Mouse (Mus musculus) stomach, embryonic 16.5 days (tissue): ENCODE results near the gene Plce1. TPM values are rescaled to one million over a fixed set of nuclear protein-coding genes. Genes with fewer than 3 reads are reported as not detected.
"Not testable (repeated sequence)": the region's sequence is repeated elsewhere in the genome, so short reads cannot be mapped to it uniquely, and the experiment has no call there.

ENCODE experiments used
- ATAC-seq: fragments of 200-750 bp; cut with Nextera tagmentation; 2 replicates; pipeline ENCODE4 v1.8.0; 2017; ENCODE audit warnings: moderate number of reproducible peaks, moderate TSS enrichment; ENCODE audit not compliant: insufficient read depth, low FRiP score
- H3K27ac ChIP-seq: fragments of 300-500 bp; sonication (generic); 2 replicates; pipeline ENCODE4 v1.5.1; 2014; ENCODE audit warnings: low read length
- H3K27me3 ChIP-seq: fragments of 300-500 bp; sonication (generic); 2 replicates; pipeline ENCODE4 v1.6.1; 2014; ENCODE audit warnings: low read length, control low read depth, mixed read lengths; ENCODE audit not compliant: control insufficient read depth, insufficient read depth
- H3K36me3 ChIP-seq: fragments of 300-500 bp; sonication (generic); 2 replicates; pipeline ENCODE4 v1.6.1; 2014; ENCODE audit warnings: low read length; ENCODE audit not compliant: control insufficient read depth, insufficient read depth
- H3K4me1 ChIP-seq: fragments of 300-500 bp; sonication (generic); 2 replicates; pipeline ENCODE4 v1.6.1; 2014; ENCODE audit warnings: low read length, control low read depth, mixed read lengths; ENCODE audit not compliant: control insufficient read depth, insufficient read depth
- H3K4me2 ChIP-seq: fragments of 300-500 bp; sonication (generic); 2 replicates; pipeline ENCODE4 v1.6.1; 2014; ENCODE audit warnings: low read depth, low read length, mixed read lengths
- H3K4me3 ChIP-seq: fragments of 300-500 bp; sonication (generic); replicated peaks from 2 replicates; pipeline ENCODE4 v1.5.1; 2014; ENCODE audit warnings: mild to moderate bottlenecking, low read length
- H3K9ac ChIP-seq: fragments of 300-500 bp; sonication (generic); 2 replicates; pipeline ENCODE4 v1.6.1; 2014; ENCODE audit warnings: low read length
- H3K9me3 ChIP-seq: fragments of 300-500 bp; sonication (generic); replicated peaks from 2 replicates; pipeline ENCODE4 v1.6.1; 2016; ENCODE audit warnings: low read length, control low read depth; ENCODE audit not compliant: control insufficient read depth
- WGBS: fragments of 180-500 bp; shearing (Covaris S2); extraction: QIAGEN DNeasy Blood & Tissue Kit; methylation state at CpG from one replicate; pipeline ENCODE4 v1.1.7; 2014; 5-methylcytosine and 5-hydroxymethylcytosine counted together
- polyA plus RNA-seq: library from polyadenylated mRNA; unstranded; fragments of >200 nt; fragmentation: Nextera tagmentation; extraction: Ambion mirVana; gene quantifications from 2 replicates; pipeline ENCODE4 v1.2.1, GENCODE M21; 2015

Gene Plce1
- polyA plus RNA-seq, 1 experiment from 2014 or later, result 8.5 TPM

GRCm38 (mm10) chr19:38627075-38627768 lies 146.3 kb downstream of the Plce1 start:
- ATAC-seq, result no peak
- H3K27ac ChIP-seq, result no peak overlapping the region
- no peaks in the 10 kb centered on the region for H3K36me3 ChIP-seq
- H3K27me3 ChIP-seq, result no peaks in the 10 kb centered on the region
- H3K4me3 ChIP-seq, result no peak overlapping the region
- no peak overlapping the region for H3K4me2 ChIP-seq
- H3K9me3 ChIP-seq, result no peaks in the 10 kb centered on the region
- WGBS, result 65% methylated on average over 9 of the region's 9 CpGs
- peaks cover 9% of the 10 kb centered on the region for H3K4me1 ChIP-seq
- H3K9ac ChIP-seq, result no peak overlapping the region

GRCm38 (mm10) chr19:38632251-38632650 lies 151.3 kb downstream of the Plce1 start:
- no peak overlapping the region for H3K9ac ChIP-seq
- ATAC-seq, result no peak
- peaks cover 7% of the 10 kb centered on the region; the same call in 1 of the 2 replicates for H3K4me1 ChIP-seq
- no peak overlapping the region for H3K4me2 ChIP-seq
- no peaks in the 10 kb centered on the region for H3K36me3 ChIP-seq
- 0 out of 2 replicates have a peak, but pooled peaks cover 2% of the 10 kb centered on the region for H3K9me3 ChIP-seq
- 0 out of 2 replicates have a peak overlapping the region, but pooled peaks have one; percentile 33 for H3K27ac ChIP-seq
- no peaks in the 10 kb centered on the region for H3K27me3 ChIP-seq
- no peak overlapping the region for H3K4me3 ChIP-seq
- WGBS, result 45% methylated on average over 3 of the region's 3 CpGs

GRCm38 (mm10) chr19:38633306-38633705 lies 152.4 kb downstream of the Plce1 start:
- H3K4me3 ChIP-seq, result no peak overlapping the region
- ATAC-seq, result no peak
- no peak overlapping the region for H3K4me2 ChIP-seq
- 24% methylated on average over 5 of the region's 5 CpGs for WGBS
- peak overlapping the region; percentile 33; the same call in 1 of the 2 replicates for H3K27ac ChIP-seq
- no peak overlapping the region for H3K9ac ChIP-seq
- 0 out of 2 replicates have a peak, but pooled peaks cover 2% of the 10 kb centered on the region for H3K9me3 ChIP-seq
- H3K4me1 ChIP-seq, result peaks cover 7% of the 10 kb centered on the region; the same call in 1 of the 2 replicates
- no peaks in the 10 kb centered on the region for H3K36me3 ChIP-seq
- no peaks in the 10 kb centered on the region for H3K27me3 ChIP-seq

- no peak overlapping the region for H3K27ac ChIP-seq
- H3K4me3 ChIP-seq, result no peak overlapping the region
- no peak overlapping the region for H3K9ac ChIP-seq
- ATAC-seq, result no peak
- H3K9me3 ChIP-seq, result 0 out of 2 replicates have a peak, but pooled peaks cover 2% of the 10 kb centered on the region
- WGBS, result 81% methylated on average over 3 of the region's 3 CpGs
- no peaks in the 10 kb centered on the region for H3K27me3 ChIP-seq
- no peaks in the 10 kb centered on the region for H3K36me3 ChIP-seq
- H3K4me1 ChIP-seq, result 0 out of 2 replicates have a peak, but pooled peaks cover 12% of the 10 kb centered on the region
- H3K4me2 ChIP-seq, result no peak overlapping the region
These were observed 158.1 kb downstream of the Plce1 start for GRCm38 (mm10) chr19:38639050-38639449.

- H3K9me3 ChIP-seq, result 0 out of 2 replicates have a peak, but pooled peaks cover 2% of the 10 kb centered on the region
- peaks cover 14% of the 10 kb centered on the region; the same call in 1 of the 2 replicates for H3K4me1 ChIP-seq
- no peak overlapping the region for H3K4me2 ChIP-seq
- 42% methylated on average over 3 of the region's 3 CpGs for WGBS
- H3K36me3 ChIP-seq, result no peaks in the 10 kb centered on the region
- no peak overlapping the region for H3K9ac ChIP-seq
- H3K4me3 ChIP-seq, result no peak overlapping the region
- ATAC-seq, result no peak
- no peaks in the 10 kb centered on the region for H3K27me3 ChIP-seq
- no peak overlapping the region for H3K27ac ChIP-seq
These were observed 158.9 kb downstream of the Plce1 start for GRCm38 (mm10) chr19:38639805-38640204.

GRCm38 (mm10) chr19:38642515-38642914 lies 161.6 kb downstream of the Plce1 start:
- not testable (repeated sequence) for ATAC-seq, H3K4me3 ChIP-seq
- WGBS, result 68% methylated on average over 1 of the region's 1 CpGs

GRCm38 (mm10) chr19:38644871-38645595 lies 164.1 kb downstream of the Plce1 start:
- peak; percentile 68; the same call in 1 of the 2 replicates for ATAC-seq
- Histone ChIP-seq H3K4me1 (peaks cover 12% of the 10 kb centered on the region; the same call in 1 of the 2 replicates), H3K9me3 (no peaks in the 10 kb centered on the region), H3K4me2 (no peak overlapping the region), H3K27me3 (no peaks in the 10 kb centered on the region), H3K36me3 (no peaks in the 10 kb centered on the region), H3K9ac (no peak overlapping the region), H3K27ac (0 out of 2 replicates have a peak overlapping the region, but pooled peaks have one; percentile 3), H3K4me3 (no peak overlapping the region)
- WGBS, result 21% methylated on average over 6 of the region's 6 CpGs

More at GRCm38 (mm10) chr19:38642515-38642914, 161.6 kb downstream of the Plce1 start:
- not testable (repeated sequence) for H3K9ac ChIP-seq, H3K9me3 ChIP-seq, H3K36me3 ChIP-seq, H3K4me2 ChIP-seq, H3K27ac ChIP-seq, H3K27me3 ChIP-seq
- H3K4me1 ChIP-seq, result peaks cover 18% of the 10 kb centered on the region; the same call in 1 of the 2 replicates

GRCm38 (mm10) chr19:38657980-38658379 lies 177.1 kb downstream of the Plce1 start:
- 50% methylated on average over 13 of the region's 13 CpGs for WGBS
- 0 out of 2 replicates have a peak, but pooled peaks have one; percentile 21 for ATAC-seq
- Histone ChIP-seq H3K27me3 (no peaks in the 10 kb centered on the region), H3K36me3 (no peaks in the 10 kb centered on the region), H3K27ac (no peak overlapping the region), H3K4me1 (peaks cover 11% of the 10 kb centered on the region; the same call in 1 of the 2 replicates), H3K4me2 (no peak overlapping the region), H3K9me3 (no peaks in the 10 kb centered on the region; the same call in 1 of the 2 replicates), H3K4me3 (no peak overlapping the region), H3K9ac (no peak overlapping the region)

- no peaks in the 10 kb centered on the region for H3K9me3 ChIP-seq
- H3K4me3 ChIP-seq, result no peak overlapping the region
- H3K9ac ChIP-seq, result no peak overlapping the region
- H3K27ac ChIP-seq, result no peak overlapping the region
- H3K4me1 ChIP-seq, result no peaks in the 10 kb centered on the region
- no peaks in the 10 kb centered on the region for H3K27me3 ChIP-seq
- no peak overlapping the region for H3K4me2 ChIP-seq
- H3K36me3 ChIP-seq, result no peaks in the 10 kb centered on the region
- WGBS, result 68% methylated on average over 1 of the region's 1 CpGs
- no peak for ATAC-seq
These were observed 184.5 kb downstream of the Plce1 start for GRCm38 (mm10) chr19:38665398-38665797.
